Mouse (Mus musculus) MEL (cell line): Measurements from ENCODE around the gene Dnase2b.

Source experiments
- CTCF ChIP-seq, 3 experiments: IDR thresholded peaks in 2 of 3; conservative IDR thresholded peaks in 1 of 3; 2 replicates each; pipeline ENCODE4 v1.5.1; 2011 to 2012; ENCODE audit warnings: low read length in 3 of 3, low read depth in 2 of 3, mild to moderate bottlenecking in 2 of 3, improper control_type of control experiment in 1 of 3, inconsistent platforms in 1 of 3, mixed read lengths in 1 of 3, moderate library complexity in 1 of 3; ENCODE audit not compliant: control insufficient read depth in 1 of 3, insufficient read depth in 1 of 3, poor library complexity in 1 of 3, severe bottlenecking in 1 of 3
- E2F4 ChIP-seq: IDR thresholded peaks from 2 replicates; pipeline ENCODE4 v1.6.1; 2011; ENCODE audit warnings: low read depth, low read length, improper control_type of control experiment, borderline replicate concordance
- EP300 ChIP-seq, 2 experiments: IDR thresholded peaks; 2 replicates each; pipeline ENCODE4 v1.6.1; 2011; ENCODE audit warnings: improper control_type of control experiment in 2 of 2, low read length in 2 of 2, low read depth in 1 of 2, mild to moderate bottlenecking in 1 of 2
- GABPA ChIP-seq: IDR thresholded peaks from 2 replicates; pipeline ENCODE4 v1.6.1; 2012; ENCODE audit warnings: low read depth, mild to moderate bottlenecking, inconsistent platforms, low read length, improper control_type of control experiment, moderate library complexity
- MEF2A ChIP-seq: IDR thresholded peaks from 2 replicates; pipeline ENCODE4 v1.6.1; 2014; ENCODE audit warnings: low read depth, mild to moderate bottlenecking, inconsistent platforms, low read length, improper control_type of control experiment; ENCODE audit not compliant: poor library complexity, insufficient replicate concordance, severe bottlenecking; ENCODE audit errors: extremely low read depth
- MYC ChIP-seq: IDR thresholded peaks from 2 replicates; pipeline ENCODE4 v1.6.1; 2011; ENCODE audit warnings: low read depth, mild to moderate bottlenecking, low read length, improper control_type of control experiment, moderate library complexity
- NRF1 ChIP-seq: IDR thresholded peaks from 2 replicates; pipeline ENCODE4 v1.6.1; 2014; ENCODE audit warnings: low read depth, mild to moderate bottlenecking, inconsistent platforms, low read length, improper control_type of control experiment, moderate library complexity; ENCODE audit not compliant: poor library complexity, insufficient read depth, severe bottlenecking
- RCOR1 ChIP-seq: IDR thresholded peaks from 2 replicates; pipeline ENCODE4 v1.6.1; 2012; ENCODE audit warnings: low read depth, mild to moderate bottlenecking, inconsistent platforms, low read length, improper control_type of control experiment
- SIN3A ChIP-seq: IDR thresholded peaks from 2 replicates; pipeline ENCODE4 v1.6.1; 2012; ENCODE audit warnings: low read length, improper control_type of control experiment, inconsistent platforms
- SMC3 ChIP-seq: IDR thresholded peaks from 2 replicates; pipeline ENCODE4 v1.6.1; 2011; ENCODE audit warnings: low read depth, low read length, improper control_type of control experiment
- USF1 ChIP-seq: IDR thresholded peaks from 2 replicates; pipeline ENCODE4 v1.6.1; 2014; ENCODE audit warnings: low read depth, mild to moderate bottlenecking, inconsistent platforms, low read length, improper control_type of control experiment, moderate library complexity

GRCm38 (mm10) chr3:146534986-146535385 lies 80.4 kb downstream of the Dnase2b start:
- TF ChIP-seq GABPA (no peak), RCOR1 (no peak), SMC3 (no peak), CTCF (IDR thresholded peaks at IDR 0.05 in 2 of 3, conservative IDR thresholded peaks at IDR 0.05 in 1 of 3; ENCODE audit: control insufficient read depth in 1 of 3, insufficient read depth in 1 of 3, low read depth in 2 of 3, low read length in 3 of 3, poor library complexity in 1 of 3, severe bottlenecking in 1 of 3) (no peak), E2F4 (no peak), NRF1 (no peak), EP300 (IDR thresholded peaks at IDR 0.05; ENCODE audit: low read depth in 1 of 2, low read length in 2 of 2) (no peak), MEF2A (no peak), MYC (no peak), SIN3A (no peak), USF1 (no peak)
